In the genomic region with DNA sequence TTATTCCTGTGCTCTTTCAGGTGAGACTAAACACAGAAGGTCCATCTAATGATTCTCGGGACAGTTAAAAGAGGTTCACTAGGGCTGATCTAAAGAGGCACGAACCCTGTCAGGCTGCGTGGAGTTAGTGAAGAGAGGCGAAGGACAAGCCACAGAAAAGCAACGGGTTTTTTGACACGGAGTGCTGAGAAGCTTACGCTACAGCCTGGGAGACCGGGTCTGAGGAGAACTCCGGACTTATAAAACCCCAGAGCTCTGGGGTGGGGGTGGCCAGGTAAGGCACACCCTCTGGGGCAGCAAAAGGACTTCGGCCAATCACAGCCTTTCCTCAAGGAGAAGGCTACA, we compare ENCODE assay signal across 7 mouse cellular contexts. TPM values are rescaled to one million over a fixed set of nuclear protein-coding genes. Genes with fewer than 3 reads are reported as not detected.
DNase-seq lines count a peak whose midpoint lies in the region; ATAC-seq and TF ChIP-seq lines count a peak whose summit lies in the region.

No protein-coding gene starts in this region.

- H3K27ac ChIP-seq in lung, embryonic 16.5 days (ENCODE audit: low read length), result peak overlapping the region; percentile 83
- peak overlapping the region; percentile 99 for H3K27ac ChIP-seq in forebrain, embryonic 10.5 days
- H3K27ac ChIP-seq in limb, embryonic 12.5 days, result peak overlapping the region; percentile 85
- peak overlapping the region; percentile 73 for H3K27ac ChIP-seq in small intestine, adult 2 months (ENCODE audit: insufficient read depth, low read depth, low read length)

- no peak for TF ChIP-seq CTCF in small intestine, adult 2 months (IDR thresholded peaks at IDR 0.05; ENCODE audit: extremely low read depth, insufficient read length, insufficient replicate concordance, low read depth, low read length)

- H3K4me2 ChIP-seq in lung, embryonic 16.5 days (ENCODE audit: low read depth, low read length), result peak overlapping the region; percentile 89
- H3K4me2 ChIP-seq in limb, embryonic 12.5 days, result peak overlapping the region; percentile 76

- no peaks in the 10 kb centered on the region for H3K9me3 ChIP-seq in lung, embryonic 16.5 days (ENCODE audit: control insufficient read depth, low read length)
- H3K9me3 ChIP-seq in forebrain, embryonic 10.5 days, result no peaks in the 10 kb centered on the region
- no peaks in the 10 kb centered on the region for H3K9me3 ChIP-seq in limb, embryonic 12.5 days

- DNase-seq in lung, adult 18-20 months, result no peak
- DNase-seq in forebrain, embryonic 10.5 days (ENCODE audit: extremely low spot score, low spot score), result no peak
- DNase-seq in thymus, postnatal 25 days, result no peak
- DNase-seq in c-Kit-positive CD71-positive TER-119-positive erythroid progenitor cells, embryonic 14.5 days (ENCODE audit: low spot score), result no peak

- peak overlapping the region; percentile 60 for H3K4me3 ChIP-seq in lung, embryonic 16.5 days (ENCODE audit: low read length)
- peak overlapping the region; percentile 79 for H3K4me3 ChIP-seq in forebrain, embryonic 10.5 days
- peak overlapping the region; percentile 70 for H3K4me3 ChIP-seq in limb, embryonic 12.5 days (replicated peaks)
- H3K4me3 ChIP-seq in small intestine, adult 2 months (ENCODE audit: low read depth, low read length), result peak overlapping the region; percentile 59

- peaks cover 6% of the 10 kb centered on the region; the same call in 1 of the 2 replicates for H3K36me3 ChIP-seq in lung, embryonic 16.5 days (ENCODE audit: control insufficient read depth, insufficient read depth, low read length)
- peaks cover 28% of the 10 kb centered on the region for H3K36me3 ChIP-seq in forebrain, embryonic 10.5 days (replicated peaks)
- H3K36me3 ChIP-seq in limb, embryonic 12.5 days, result peaks cover 22% of the 10 kb centered on the region
- peaks cover 9% of the 10 kb centered on the region for H3K36me3 ChIP-seq in small intestine, adult 2 months (ENCODE audit: control insufficient read depth, insufficient read depth, low read length)

- H3K27me3 ChIP-seq in lung, embryonic 16.5 days (ENCODE audit: control insufficient read depth, insufficient read depth, low read depth, low read length), result no peaks in the 10 kb centered on the region
- H3K27me3 ChIP-seq in forebrain, embryonic 10.5 days (ENCODE audit: poor library complexity, severe bottlenecking), result no peaks in the 10 kb centered on the region
- no peaks in the 10 kb centered on the region for H3K27me3 ChIP-seq in limb, embryonic 12.5 days
- no peaks in the 10 kb centered on the region for H3K27me3 ChIP-seq in small intestine, adult 2 months (ENCODE audit: control insufficient read depth, insufficient read depth, low read length)

- WGBS in lung, embryonic 16.5 days, result 0% methylated on average over 10 of the region's 10 CpGs
- under 1% methylated on average over 10 of the region's 10 CpGs for WGBS in forebrain, embryonic 10.5 days
- WGBS in limb, embryonic 12.5 days, result 0% methylated on average over 10 of the region's 10 CpGs
- 0% methylated on average over 10 of the region's 10 CpGs for WGBS in small intestine, adult 2 months

- H3K4me1 ChIP-seq in lung, embryonic 16.5 days (replicated peaks; ENCODE audit: control insufficient read depth, insufficient read depth, low read length), result peaks cover 14% of the 10 kb centered on the region
- peaks cover 55% of the 10 kb centered on the region for H3K4me1 ChIP-seq in forebrain, embryonic 10.5 days
- H3K4me1 ChIP-seq in limb, embryonic 12.5 days (replicated peaks), result peaks cover 26% of the 10 kb centered on the region
- peaks cover 9% of the 10 kb centered on the region for H3K4me1 ChIP-seq in small intestine, adult 2 months (ENCODE audit: control insufficient read depth, insufficient read depth, insufficient read length, low read length)

- no peak for ATAC-seq in lung, embryonic 16.5 days (ENCODE audit: low read depth)
- ATAC-seq in limb, embryonic 12.5 days (ENCODE audit: insufficient number of reproducible peaks, insufficient read depth, low FRiP score, low TSS enrichment, low read depth), result no peak

- peak overlapping the region; percentile 64 for H3K9ac ChIP-seq in lung, embryonic 16.5 days (ENCODE audit: low read length)
- H3K9ac ChIP-seq in limb, embryonic 12.5 days (replicated peaks), result peak overlapping the region; percentile 84

- TF ChIP-seq POLR2A in small intestine, adult 2 months (IDR thresholded peaks at IDR 0.05; ENCODE audit: low read depth, low read length), result peak; percentile 99

RNA-seq across cellular contexts. Expression of a gene that starts 0.4 kb away (rescaled TPM):
- 73.4 and 77.0 TPM in 2 replicates for polyA plus RNA-seq in lung, embryonic 16.5 days (2015; fragmentation: Nextera tagmentation; extraction: Ambion mirVana)
- polyA plus RNA-seq in forebrain, embryonic 10.5 days (2016; fragmentation: Nextera tagmentation; extraction: Ambion mirVana), result 132 and 137 TPM in 2 replicates
- 109 and 111 TPM in 2 replicates for polyA plus RNA-seq in limb, embryonic 12.5 days (2016; fragmentation: Nextera tagmentation; extraction: Ambion mirVana)
- 43.2 and 71.1 TPM in 2 replicates for polyA plus RNA-seq in small intestine, adult 2 months (2012; rRNA removed)

RNA-seq across cellular contexts. Expression of a gene that starts 0.7 kb away (rescaled TPM):
- polyA plus RNA-seq in lung, embryonic 16.5 days (2015; fragmentation: Nextera tagmentation; extraction: Ambion mirVana), result 12.5 and 13.2 TPM in 2 replicates
- 24.0 and 25.4 TPM in 2 replicates for polyA plus RNA-seq in forebrain, embryonic 10.5 days (2016; fragmentation: Nextera tagmentation; extraction: Ambion mirVana)
- polyA plus RNA-seq in limb, embryonic 12.5 days (2016; fragmentation: Nextera tagmentation; extraction: Ambion mirVana), result 23.8 and 26.6 TPM in 2 replicates
- polyA plus RNA-seq in small intestine, adult 2 months (2012; rRNA removed), result 1.4 and 2.1 TPM in 2 replicates

RNA-seq across cellular contexts. Expression of a gene that starts 7.1 kb away (rescaled TPM):
- 4.4 and 4.5 TPM in 2 replicates for polyA plus RNA-seq in lung, embryonic 16.5 days (2015; fragmentation: Nextera tagmentation; extraction: Ambion mirVana)
- 1.3 and 2.2 TPM in 2 replicates for polyA plus RNA-seq in forebrain, embryonic 10.5 days (2016; fragmentation: Nextera tagmentation; extraction: Ambion mirVana)
- polyA plus RNA-seq in limb, embryonic 12.5 days (2016; fragmentation: Nextera tagmentation; extraction: Ambion mirVana), result 2.5 and 3.0 TPM in 2 replicates
- polyA plus RNA-seq in small intestine, adult 2 months (2012; rRNA removed), result 2.3 and 2.7 TPM in 2 replicates

RNA-seq across cellular contexts. Expression of a gene that starts 14.1 kb away (rescaled TPM):
- not detected in 2 replicates for polyA plus RNA-seq in lung, embryonic 16.5 days (2015; fragmentation: Nextera tagmentation; extraction: Ambion mirVana)
- not detected in 2 replicates for polyA plus RNA-seq in forebrain, embryonic 10.5 days (2016; fragmentation: Nextera tagmentation; extraction: Ambion mirVana)
- polyA plus RNA-seq in limb, embryonic 12.5 days (2016; fragmentation: Nextera tagmentation; extraction: Ambion mirVana), result not detected in 2 replicates
- not detected in 2 replicates for polyA plus RNA-seq in small intestine, adult 2 months (2012; rRNA removed)

RNA-seq across cellular contexts. Expression of a gene that starts 47.3 kb away (rescaled TPM):
- polyA plus RNA-seq in lung, embryonic 16.5 days (2015; fragmentation: Nextera tagmentation; extraction: Ambion mirVana), result 199 and 204 TPM in 2 replicates
- 205 and 217 TPM in 2 replicates for polyA plus RNA-seq in forebrain, embryonic 10.5 days (2016; fragmentation: Nextera tagmentation; extraction: Ambion mirVana)
- polyA plus RNA-seq in limb, embryonic 12.5 days (2016; fragmentation: Nextera tagmentation; extraction: Ambion mirVana), result 230 and 239 TPM in 2 replicates
- 215 and 442 TPM in 2 replicates for polyA plus RNA-seq in small intestine, adult 2 months (2012; rRNA removed)
